Mouse (Mus musculus) WW6 (cell line): ENCODE results near the gene Zbtb5.
"Not testable (repeated sequence)": the region's sequence is repeated elsewhere in the genome, so short reads cannot be mapped to it uniquely, and the experiment has no call there.

Experiments
- DNase-seq: peaks from one replicate; pipeline ENCODE4 v3.0.0-alpha.2; 2013; ENCODE audit warnings: low read depth, low spot score

The Zbtb5 gene

GRCm38 (mm10) chr4:45011581-45012104 is 569 bp downstream of the Zbtb5 start:
- no peak for DNase-seq

DNA sequence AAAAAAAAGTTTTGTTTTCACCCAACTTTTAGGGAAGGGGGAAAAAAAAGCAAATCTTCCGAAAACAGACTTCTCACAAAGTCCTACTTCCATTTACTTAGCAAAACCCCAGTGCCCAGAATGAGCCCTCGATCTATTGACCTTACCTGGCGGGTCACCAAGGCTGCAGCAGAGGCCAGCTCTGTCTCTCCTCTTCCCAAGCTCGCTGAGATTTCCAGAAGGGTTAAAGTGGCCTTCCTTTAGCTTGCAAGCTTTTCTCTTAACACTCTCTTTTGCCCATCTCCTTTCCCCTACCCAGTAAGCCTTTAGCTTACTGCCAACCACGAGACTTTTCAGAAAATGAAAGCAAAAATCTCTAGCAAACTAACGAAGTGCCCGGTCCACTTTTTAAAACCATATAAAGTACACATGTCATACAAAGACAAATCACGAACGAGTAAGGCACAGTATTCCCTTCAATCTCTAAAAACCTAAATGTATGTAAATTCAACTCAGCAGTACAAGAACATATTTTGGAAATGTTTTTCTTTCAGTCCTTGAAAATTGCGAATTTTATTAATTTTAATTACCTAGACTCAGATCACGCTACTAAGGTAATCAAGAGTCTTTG is 1.3 kb downstream of the Zbtb5 start:
- DNase-seq: no peak

DNA sequence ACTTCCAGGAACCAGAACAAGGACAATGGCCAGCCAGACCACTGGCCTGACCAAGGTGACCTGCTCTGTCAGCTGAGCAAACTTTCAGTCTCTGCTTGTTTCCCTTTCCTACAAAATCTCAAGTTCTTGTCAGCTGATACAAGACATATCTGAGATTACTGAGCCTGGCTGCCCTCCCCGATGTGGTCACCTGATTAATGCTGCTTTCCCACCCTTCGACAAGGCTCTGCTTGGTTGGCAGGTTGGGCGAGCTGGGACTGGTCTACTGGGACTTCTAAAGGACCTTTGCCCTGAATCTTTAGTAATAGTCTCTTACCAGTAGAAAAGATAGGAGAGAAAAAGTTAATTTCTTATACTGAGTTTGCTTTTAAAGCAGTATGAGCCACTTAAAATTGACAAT is 6.8 kb downstream of the Zbtb5 start:
- no peak for DNase-seq

DNA sequence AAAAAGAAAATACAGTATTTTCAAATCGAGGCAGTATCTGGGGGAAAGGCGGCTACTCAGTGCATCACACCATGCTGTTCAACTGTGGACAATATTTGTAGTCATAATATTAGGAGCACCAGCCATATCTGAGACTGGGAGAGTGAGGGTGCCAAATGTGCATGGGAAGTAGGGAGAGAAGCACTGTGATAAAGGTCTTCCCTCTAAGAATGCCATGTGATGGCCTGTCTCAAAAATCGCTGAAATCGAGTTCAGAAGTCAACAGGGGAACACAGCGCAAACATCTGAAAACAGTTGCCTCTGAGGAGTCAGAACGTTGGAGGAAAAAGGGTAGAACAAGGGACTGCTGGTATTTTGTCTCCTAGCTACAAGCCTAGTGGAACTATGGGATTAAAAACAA is 12.2 kb downstream of the Zbtb5 start:
- DNase-seq: no peak

GRCm38 (mm10) chr4:44998071-44998470 is 14.1 kb downstream of the Zbtb5 start:
- no peak for DNase-seq

DNA sequence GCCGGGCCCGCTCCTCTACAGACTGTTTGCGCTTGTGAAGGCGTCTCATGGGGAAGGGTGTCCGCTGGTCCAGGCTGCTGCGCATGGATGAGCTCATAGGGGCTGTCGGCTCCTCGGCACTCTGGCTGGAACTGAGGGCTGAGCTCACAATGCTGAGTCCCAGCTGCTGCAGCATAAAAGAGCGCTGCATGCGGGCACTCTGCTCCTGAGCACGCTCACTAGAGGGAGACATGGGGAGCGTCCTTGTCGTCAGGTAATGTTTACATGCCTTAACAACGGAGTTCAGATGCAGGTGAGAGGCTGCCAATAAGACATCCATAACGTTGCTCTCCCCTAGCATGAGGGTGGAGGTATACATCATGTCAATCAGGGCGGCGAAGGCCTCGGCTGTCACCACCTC is 17.4 kb downstream of the Zbtb5 start:
- no peak for DNase-seq

DNA sequence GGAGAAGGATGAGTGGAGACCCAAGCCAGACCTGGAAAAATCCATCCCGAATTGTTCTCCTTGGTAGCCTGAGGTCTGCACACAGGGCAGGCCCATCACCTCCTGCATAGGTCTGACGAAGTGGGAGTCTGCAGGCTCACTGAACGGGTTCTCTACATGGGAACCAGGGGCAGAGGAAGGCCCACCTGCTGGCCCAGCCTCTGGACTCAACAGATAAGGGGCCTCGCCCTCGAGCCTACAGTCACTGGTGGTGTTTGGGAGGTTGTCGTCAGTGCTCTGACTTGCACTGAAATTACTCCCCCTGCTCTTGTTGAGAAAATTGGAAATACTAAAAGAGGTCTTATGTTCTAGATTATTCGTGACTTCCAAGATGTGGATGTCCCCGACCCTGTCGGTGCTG is 18.4 kb downstream of the Zbtb5 start:
- no peak for DNase-seq

GRCm38 (mm10) chr4:44993179-44993578 is 19.0 kb downstream of the Zbtb5 start:
- DNase-seq: not testable (repeated sequence)

DNA sequence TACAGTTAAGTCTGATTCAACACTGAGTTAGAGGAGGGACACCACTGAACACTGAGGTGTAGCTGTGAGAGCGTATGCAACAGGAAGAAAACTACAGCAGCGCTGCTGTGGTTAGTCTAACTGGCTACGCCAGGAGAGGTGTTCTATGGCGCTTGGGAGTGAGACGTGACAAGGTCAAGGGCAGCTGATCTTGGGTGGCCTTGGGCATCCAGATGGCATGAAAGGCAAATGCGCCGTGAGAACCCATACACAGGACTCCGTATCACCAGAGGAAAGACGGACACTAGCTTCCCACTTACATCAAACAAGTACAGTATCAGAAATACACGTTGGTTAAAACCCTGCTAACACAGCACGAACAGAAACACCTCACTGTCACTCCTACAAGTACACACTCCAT is 19.9 kb downstream of the Zbtb5 start:
- not testable (repeated sequence) for DNase-seq

DNA sequence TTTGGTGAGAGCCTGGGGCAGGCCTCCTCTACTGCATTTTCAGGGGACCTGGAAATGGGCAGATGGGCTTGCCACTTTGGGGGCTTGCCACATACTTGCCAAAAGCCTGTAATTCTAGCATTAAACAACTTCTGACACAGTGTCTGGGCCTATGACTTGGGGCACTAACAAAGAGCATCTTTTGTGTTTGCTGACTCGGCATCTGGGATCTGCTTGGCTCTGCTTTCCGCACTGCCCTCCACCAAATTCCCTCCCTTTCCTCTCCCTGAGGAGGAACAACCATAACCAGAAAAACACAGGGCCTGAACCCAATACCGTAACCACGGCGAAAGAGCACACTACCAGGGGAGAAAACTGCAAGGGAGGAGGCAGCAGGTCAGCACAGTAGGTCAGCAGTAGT is 21.7 kb downstream of the Zbtb5 start:
- no peak for DNase-seq

GRCm38 (mm10) chr4:44983131-44983740 is 29.0 kb downstream of the Zbtb5 start:
- no peak for DNase-seq

- DNase-seq: no peak
Measured at GRCm38 (mm10) chr4:44982440-44983130, 29.6 kb downstream of the Zbtb5 start.

- no peak for DNase-seq
Measured at GRCm38 (mm10) chr4:44981974-44982287, 30.3 kb downstream of the Zbtb5 start.

DNA sequence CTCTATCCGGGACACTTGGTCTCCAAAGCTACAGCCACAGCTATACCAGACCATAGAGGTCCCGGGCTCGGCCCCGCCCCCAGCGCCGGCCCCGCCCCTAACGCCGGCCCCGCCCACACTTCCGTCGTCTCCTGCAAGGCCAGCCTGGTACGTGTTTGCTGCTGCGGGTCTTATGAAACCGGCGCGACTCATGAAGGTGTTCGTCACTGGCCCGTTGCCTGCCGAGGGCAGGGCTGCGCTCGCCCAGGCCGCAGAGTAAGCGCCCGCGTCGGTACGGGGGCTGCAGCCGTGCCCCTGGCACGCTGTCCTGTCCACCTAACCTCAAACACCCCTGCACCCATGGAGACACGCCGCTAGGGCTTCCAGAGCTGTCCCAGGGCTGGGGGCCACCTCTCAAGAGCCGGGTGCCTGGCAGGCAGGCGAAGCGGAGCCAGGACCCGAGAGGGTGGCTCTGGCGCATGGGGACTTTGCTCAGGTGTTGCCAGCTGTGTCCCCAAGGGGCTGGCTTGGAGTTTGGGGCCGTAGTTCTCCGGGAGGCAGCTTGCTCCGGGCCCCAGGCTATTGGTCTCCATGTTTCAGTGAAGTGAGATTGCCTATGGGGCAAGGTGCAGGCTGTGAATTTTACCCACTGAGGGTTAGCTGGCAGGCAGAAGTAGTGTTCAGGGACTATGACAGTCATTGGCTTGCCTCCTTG is 30.8 kb downstream of the Zbtb5 start, which contains the start of gene Grhpr:
Gene Grhpr, plus strand, starts transcription at position 116 of the 694 bp plus-strand sequence.
- peak; percentile 42 for DNase-seq

DNA sequence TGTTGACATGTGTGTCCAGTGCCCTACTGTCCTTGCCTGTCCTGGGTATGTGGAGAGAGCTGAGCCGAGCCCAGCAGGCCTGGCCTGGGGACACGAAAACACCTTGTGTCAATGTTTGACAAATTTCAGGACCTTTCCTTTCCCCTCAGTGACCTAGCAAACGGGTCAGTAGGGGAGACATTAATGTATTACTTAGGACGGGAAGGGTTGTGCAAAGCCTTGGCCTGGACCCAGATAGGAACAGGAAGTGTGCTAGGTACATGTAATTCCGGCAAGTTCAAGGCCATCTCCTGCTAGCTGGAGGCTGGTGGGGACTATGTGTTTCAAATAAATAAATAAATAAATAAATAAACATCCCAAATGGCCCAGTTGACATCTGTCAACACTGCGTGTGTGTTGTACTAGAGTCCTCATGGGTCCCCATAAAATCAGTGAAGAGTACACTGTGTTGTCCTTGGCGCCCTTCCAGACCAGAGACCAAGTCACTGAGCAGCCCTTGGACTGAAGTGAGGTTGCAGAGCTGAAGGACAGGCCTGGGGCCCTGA is 32.3 kb downstream of the Zbtb5 start:
- DNase-seq: no peak

DNA sequence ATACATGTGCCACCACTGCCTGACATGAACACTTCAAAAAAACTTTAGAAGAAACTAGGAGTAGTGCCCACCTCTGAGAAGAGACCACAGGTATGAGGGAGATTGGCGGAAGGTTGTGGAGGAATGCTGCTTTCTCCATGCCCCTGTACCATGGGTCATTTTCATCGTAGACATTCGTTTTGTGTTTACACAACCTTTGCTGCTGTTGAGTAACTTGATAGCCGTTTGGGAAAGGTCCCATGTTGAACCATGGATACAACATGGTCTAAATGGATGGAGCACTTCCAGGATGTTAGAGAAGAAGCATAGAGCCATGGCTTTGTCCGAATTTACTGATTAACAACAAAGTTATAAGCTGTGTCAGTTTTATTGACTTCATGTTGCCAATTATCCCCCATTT is 34.0 kb downstream of the Zbtb5 start:
- DNase-seq: no peak

GRCm38 (mm10) chr4:44976921-44977710 is 35.1 kb downstream of the Zbtb5 start:
- no peak for DNase-seq

DNA sequence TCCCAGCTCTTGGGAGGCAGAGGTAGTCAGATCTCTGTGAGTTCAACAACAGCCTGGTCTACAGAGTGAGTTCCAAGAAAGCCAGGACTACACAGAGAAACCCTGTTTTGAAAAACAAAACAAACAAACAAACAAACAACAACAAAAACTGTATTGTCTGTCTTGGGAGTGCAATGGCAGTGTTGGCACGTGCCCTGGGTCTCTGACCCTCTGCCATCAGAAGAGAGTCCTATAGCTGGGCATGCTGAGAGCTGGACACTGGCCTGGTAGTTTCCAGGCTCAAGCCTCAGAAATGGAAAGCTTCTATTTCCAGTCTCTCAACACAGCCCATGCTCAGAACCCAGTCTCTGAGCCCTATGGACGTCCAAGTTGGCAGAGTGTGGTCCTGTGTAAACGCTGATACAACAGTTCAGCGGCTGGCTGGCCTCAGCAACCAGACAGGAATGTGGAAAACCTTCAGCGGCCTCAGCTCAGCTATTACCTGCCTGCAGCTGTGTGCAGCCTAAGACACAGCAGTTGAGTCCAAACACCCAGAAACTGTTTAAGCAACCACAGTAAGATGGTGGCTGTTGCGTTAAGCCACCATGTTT is 36.1 kb downstream of the Zbtb5 start:
- no peak for DNase-seq

DNA sequence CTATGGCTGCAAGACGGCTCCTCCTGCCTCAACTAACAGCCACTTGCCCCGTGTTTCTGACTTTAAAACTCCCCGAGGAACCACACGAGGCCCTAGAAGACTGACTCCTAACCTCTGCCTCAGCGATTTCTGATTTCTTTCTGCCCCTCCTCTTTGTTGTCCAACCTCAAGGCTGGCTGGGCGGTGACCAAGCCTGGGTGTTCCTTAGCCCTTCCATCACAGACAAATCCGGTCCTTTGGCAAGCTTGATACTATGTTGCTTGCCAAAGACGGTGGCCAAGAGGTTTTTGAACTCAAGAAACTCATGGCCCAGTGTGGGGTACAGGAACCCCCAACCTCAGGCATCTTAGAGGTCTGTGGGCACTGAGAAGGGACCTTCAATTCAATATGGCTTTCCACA is 37.9 kb downstream of the Zbtb5 start:
- no peak for DNase-seq

- no peak for DNase-seq
Measured at GRCm38 (mm10) chr4:44973871-44974270, 38.3 kb downstream of the Zbtb5 start.

DNA sequence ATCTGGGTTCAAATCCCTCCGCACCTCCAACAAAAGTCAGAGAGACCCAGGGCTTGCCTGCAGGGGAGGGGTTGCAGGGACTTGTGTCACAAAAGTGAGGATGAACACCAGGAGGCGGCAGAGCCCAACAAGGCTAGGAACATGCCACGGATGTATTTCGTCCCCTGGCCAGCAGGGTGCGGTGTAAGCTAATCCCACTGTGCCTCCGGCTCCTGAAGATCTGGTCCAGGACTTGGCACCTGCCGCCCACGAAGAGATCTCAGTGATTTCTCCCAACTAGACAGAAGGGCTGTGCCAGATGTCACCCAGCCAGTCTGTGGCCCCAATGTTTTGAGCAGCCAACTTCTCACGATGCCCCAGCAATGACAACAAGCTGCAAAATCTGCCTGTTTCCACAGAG is 38.8 kb downstream of the Zbtb5 start:
- peak; percentile 86 for DNase-seq
